Mouse (Mus musculus): ENCODE data around the gene Gnl2.

Gene Gnl2

DNA sequence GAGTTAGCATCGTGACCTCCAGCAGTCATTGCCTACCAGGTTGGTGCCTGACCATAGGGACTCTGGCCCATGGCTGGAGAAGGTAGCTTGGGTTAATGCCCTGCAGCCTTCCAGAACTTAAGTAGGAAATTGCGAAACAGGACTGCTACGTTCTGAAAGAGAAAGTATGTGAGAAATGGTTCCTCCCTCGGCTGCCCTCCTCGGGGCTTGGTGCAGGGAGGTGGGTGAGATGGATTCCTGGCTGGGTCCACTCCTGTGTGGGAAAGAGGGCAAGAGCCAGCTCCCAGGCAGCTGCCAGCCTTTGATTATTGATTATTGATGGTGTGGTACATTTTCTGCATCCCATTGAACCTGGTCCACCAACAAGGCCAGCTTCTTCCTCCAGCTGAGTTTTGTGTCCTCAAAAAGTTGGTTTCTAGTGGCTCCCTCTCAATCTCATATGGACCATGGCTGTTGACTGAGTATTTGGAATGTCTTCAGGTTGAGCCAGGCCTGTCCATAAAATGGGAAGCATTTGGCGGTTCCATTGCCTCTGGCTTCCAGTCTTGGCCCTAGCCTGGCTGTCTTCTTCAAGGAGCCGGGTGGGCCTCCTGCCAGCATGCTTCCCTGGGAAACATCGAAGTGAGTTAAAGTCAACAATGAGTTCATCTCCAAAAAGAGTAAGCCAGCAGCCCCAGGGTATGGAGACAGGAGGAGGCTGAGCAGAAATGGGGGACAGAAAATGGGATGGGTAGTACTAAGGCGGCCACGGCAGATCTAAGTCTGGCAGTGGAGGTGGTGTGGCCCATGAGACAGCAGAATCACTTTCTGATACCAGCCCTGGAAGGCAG is at the start of gene Gnl2:
Gnl2 (plus strand) TSS at position 780 of the 830 bp plus-strand sequence.
- in situ Hi-C loops (cut with MboI, MseI): no loop called here

DNA sequence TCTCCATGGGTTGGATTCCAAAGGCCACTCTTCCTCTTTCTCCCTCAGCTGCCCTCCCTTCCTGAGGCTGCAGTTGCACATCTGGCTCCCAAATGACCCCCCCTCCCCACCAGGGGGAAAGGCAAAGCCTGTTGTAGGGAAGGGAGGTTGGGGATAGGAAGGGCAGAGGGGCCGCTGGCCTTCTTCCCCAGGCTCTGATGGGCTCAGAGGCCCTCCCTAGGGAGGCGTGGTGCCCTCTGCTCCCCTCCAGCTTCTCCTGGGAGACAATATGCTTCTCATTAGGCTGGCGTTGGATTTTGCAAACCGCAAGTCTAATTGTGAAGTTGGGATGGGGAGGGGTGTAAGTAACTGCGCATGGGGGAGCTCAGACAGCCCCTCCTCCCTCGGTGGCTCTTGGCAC is 47.7 kb upstream of the Gnl2 start:
- in situ Hi-C loops (cut with MboI, MseI): no loop called here

DNA sequence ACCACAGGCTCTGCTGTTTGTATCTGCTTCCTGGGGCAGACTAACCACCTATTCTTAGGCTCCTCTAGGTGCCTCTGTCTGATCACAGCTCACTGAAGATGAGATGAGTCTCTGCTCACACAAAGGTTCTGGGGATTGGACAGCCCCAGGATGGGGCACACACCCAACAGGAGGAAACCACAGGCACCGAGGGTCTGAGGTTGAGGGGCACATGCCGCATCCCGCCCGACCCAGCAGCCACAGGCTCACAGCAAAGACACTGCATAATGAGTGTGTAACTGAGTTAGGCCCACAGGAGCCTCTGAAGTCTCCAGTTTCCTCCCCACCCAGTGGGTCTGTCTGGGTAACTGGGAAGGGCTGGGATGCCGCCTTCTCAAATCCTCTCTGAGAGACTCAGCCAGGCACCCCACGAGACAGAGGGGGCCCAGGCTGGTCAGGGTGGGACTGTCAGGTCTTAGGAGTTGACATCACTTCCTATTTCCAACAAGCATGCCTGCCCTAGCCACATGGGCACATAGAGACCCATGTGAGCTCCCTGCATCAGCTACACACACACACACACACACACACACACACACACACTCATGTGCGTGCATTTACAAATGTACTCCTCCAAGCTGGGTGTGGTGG is 47.1 kb upstream of the Gnl2 start:
- in situ Hi-C loops (cut with MboI, MseI): no loop called here

DNA sequence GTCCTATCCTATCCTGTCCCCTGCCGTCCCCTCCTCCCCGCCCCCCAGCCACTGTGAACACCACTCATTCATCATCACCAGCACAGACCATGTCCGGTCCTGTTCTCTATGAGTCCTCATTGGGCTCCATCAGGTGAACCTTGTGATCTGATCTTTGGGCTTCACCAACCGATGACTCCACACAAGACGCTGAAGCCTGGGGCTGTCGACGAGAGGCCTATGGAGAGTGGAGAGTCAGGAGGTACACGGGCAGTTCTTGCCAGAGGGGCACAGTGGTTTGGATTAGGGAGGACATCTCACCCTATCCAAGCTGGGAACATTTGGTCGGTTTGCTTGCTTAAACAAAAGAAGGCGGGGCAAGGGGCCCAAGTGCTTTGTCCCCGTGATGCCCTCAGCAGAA is 46.2 kb upstream of the Gnl2 start:
- in situ Hi-C loops (cut with MboI, MseI): loop anchor here (10.0 kb wide), 2 partner anchors 805 to 875 kb away; no protein-coding TSS in a partner anchor

DNA sequence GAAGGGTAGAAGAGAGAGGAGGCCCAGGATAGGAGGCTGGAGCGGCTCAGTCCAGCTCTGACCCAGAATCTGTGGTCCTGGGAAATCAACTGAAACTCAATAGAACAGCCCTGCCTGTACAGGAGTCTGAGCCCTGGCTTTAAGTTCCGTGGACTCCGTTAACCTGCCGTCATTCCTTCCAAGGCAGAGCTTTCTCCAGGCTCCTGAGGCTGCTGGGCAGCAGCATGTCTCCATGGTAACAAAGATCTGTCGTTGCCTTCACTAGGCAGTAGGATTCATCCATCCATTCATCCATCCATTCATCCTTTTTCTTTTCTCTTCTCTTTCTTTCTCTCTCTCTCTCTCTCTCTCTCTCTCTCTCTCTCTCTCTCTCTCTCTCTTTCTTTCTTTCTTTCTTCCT is 45.7 kb upstream of the Gnl2 start:
- in situ Hi-C loops (cut with MboI, MseI): loop anchor here (10.0 kb wide), 2 partner anchors 804 to 876 kb away; no protein-coding TSS in a partner anchor

DNA sequence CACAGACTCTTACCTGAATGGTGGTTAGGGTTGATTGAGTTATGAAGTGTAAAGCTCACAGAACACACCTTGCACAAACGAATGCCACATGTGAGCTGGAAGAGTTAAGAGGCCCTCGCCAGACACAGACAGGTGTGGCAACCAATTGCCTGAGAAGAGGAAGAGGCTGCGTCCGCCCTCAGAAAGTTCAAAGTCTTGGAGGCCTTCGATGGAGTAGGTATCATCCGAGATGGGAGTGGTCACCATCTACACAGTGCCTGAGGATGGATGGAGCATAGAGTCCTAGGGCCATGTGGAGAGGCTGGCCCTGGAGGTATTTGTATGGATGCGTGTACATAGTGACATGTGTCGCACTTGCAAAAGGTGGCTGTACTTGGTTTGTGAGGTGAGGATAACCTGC is 45.3 kb upstream of the Gnl2 start:
- in situ Hi-C loops (cut with MboI, MseI): loop anchor here (10.0 kb wide), 2 partner anchors 804 to 876 kb away; no protein-coding TSS in a partner anchor

DNA sequence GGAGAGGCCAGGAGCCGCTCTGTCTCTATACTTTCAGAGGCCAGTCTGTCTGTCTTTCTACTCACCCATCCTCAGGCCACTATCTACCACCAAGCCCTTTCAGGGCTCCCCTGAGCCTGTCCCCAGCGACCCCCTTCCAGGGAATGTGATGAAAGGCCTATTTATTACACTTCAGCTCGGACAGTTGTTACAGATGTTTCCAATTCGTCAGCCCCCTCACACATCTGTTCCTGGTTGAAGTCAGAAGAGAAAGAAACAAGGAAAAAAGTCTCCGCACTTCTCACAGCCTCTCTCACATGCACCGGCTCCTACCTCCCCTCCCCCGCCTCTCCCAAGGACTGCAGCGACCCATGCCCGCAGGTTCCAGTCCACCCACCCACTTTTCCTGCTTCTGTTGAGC is 44.1 kb upstream of the Gnl2 start:
- in situ Hi-C loops (cut with MboI, MseI): loop anchor here (10.0 kb wide), 2 partner anchors 802 to 878 kb away; no protein-coding TSS in a partner anchor

DNA sequence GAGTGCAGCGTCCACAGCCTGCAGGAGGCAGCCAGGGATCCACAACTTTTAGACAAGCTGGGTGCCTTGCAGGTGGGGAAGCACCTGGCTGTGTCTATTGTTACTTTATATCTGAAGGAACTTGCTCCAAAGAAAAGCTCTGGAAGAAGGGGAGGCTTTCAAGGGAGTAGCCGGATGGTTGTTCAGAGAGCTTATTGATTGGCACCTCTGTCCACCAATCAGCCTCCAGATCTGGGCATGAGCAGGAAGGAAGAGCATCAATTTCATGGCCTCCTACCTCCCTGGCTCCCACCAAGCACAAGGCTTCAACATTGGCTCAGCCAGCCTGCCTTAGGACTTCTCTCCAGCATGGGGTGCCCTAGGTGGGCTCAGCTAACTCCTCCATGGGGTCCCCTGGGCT is 43.1 kb upstream of the Gnl2 start:
- in situ Hi-C loops (cut with MboI, MseI): loop anchor here (10.0 kb wide), 2 partner anchors 802 to 878 kb away; no protein-coding TSS in a partner anchor

DNA sequence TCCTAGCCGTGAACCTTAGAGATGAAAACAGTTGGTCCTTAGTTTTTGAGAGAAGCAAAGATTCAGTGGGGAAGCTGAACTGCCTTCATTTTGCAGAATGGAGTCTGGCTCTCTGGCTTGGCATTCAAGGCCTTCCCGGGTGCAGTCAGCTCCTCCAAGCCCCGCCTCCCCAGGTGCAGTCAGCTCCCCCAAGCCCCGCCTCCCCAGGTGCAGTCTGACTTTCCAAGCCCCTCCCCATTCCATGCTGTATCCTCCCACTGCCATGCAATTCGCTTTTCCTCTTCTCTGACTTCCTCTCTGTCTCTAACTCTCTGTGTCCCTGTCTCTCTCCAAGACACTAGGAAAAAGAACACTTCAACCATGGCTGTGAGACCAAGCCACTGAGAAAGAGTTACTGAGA is 38.2 kb upstream of the Gnl2 start:
- in situ Hi-C loops (cut with MboI, MseI): loop anchor here (10.0 kb wide), 2 partner anchors 797 to 883 kb away; no protein-coding TSS in a partner anchor

DNA sequence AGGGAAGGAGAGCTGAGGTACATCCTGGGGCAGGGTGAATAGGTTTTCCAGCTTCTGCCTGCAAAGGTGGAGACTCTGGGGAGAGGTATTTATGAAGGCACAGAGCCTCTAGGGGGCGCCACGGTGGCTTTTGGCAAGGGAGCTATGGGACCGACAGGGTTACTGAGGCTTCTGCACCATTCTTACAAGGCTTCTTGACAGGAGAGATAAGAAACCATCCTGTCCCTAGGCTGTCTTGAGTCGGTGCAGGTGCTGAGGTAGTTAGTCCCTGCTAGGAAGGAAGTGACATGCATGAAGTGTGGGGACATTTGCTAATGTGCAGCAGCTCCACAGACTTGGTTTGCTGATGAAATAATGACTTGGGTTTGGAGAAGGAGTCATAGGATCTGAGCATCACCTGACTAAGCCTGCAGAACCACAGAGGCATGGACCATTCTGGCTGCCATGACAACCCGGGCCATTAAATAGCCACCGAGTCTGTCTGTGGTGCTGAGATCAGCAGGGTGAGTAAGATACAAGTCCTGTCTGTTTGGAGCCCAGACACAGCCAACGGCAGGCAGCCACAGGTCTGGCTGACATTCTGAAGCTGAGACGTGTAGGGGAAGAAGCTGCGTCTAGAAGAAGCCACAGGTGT is 32.4 kb upstream of the Gnl2 start:
- in situ Hi-C loops (cut with MboI, MseI): no loop called here

DNA sequence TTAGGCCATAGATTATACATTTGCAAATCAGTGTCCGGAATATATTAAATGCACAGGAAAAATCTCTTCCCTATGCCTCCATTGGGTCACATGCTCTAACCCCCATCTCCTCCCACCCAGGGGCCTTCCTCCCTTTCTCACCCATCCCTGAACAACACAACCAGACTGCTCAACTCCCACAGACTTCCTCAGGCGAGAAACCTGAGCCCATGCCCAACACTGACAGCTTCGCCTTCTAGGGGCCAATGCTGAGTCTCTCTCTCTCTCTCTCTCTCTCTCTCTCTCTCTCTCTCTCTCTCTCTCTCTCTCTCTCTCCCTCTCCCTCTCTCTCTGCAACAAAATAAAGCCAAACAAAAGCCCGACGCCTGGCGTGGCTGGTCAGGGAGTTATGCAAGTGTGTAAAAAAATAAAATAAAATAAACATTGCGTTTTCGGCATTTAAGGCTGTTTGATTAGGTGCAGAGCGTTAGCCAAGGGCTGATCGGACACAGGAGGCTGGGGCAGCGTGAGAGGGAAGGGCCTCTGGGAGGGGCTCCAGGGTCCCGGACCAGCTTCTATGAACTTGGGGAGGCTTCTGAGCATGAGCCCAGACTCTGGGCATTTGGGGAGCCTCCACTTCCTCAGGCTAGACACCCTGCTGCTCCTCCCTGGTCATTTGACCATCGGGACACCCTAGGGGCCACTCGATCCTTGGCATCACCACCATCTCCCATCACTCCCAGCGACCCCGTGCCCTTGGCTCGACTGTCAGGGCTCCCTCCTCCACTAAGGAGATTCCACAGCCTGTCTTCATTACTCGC is 31.3 kb upstream of the Gnl2 start:
- in situ Hi-C loops (cut with MboI, MseI): no loop called here

DNA sequence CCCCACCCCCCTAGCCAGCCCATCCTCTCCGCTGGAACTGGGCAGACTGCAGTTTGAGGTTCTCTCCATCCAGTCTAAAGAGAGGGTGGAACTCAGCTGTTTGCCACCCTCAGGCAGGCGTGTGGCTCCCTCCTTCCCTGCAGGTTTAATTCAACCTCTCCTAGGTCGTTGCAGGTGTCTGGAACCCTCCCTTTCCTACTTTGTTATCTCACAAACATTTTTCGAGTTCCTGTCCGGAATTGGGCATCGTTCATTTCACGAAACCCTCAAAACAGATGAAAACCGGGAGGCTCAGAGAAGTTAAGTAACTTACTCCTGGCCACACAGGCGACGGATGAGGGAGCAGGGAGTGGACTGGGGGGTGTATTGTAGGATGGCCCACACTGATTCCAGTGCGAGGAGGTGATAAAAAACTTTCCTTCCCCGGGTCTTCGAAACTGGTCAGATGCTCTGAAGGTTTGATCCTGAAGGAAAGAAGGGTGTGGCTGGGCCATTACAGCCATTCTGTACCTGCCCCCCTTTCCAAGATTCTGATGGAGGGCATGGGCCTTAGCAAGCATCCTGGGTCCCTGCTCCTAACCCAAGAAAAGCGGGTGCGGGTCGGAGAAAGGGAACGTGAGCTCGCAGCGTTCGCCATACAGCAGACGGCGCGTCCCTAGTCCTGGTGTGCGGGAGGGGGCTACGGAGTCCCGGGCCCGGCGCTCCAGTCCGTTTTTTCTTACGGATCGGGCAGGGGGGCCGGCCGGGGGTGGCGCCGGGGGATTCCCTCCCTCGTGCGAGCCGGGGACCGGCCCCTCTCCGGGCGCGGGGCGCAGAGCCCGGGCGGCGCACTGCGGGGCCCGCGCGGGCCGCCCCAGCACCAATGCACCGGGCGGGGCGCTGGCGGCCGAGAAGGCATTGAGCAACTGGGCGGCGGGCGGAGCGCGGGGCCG is 30.4 kb upstream of the Gnl2 start, which contains the start of gene Rspo1:
Rspo1 (plus strand) TSS at position 760 of the 932 bp plus-strand sequence.
- in situ Hi-C loops (cut with MboI, MseI): no loop called here

DNA sequence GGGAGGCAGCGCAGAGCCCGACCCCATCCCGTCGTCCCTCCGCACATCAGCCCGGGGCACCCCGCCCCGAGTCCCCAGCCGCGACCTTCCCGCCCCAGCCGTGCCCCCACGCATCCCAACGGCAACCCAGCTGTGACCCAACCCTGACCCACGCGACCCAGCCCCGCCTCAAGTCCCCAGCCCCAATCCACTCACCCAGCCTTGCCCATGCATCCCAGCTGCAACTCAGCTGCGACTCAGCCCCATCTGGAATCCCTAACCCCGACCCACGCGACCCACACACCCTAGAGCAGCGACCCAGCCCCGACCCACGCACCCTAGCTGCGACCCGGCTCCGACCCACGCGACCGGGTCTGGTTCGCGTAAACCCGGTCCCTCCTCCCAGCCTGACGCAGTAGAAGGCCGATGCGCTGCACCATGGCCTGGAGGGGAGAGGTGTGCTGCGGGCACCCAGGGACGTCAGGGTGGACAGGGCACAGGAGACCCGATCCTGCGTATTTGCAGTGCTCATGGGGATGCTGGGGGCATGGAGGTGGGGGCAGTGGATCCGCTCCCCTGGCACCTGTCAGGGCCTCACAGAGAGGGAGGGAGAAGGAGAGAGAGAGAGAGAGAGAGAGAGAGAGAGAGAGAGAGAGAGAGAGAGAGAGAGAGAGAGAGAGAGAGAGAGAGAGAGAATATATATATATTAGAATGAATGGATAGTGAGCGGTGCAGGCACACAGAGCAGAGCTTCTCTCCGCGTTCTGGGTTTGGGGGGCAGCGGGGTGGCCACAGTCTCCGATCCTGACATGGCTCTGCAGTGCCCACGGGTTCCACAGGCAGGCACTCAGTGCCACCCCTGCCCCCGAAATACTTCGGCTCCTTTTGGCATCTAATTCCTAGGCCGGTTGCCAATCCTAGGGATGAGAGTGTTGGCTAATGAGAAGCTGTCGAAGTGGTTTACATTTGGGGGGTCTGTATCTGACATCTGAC is 29.4 kb upstream of the Gnl2 start:
- in situ Hi-C loops (cut with MboI, MseI): no loop called here

DNA sequence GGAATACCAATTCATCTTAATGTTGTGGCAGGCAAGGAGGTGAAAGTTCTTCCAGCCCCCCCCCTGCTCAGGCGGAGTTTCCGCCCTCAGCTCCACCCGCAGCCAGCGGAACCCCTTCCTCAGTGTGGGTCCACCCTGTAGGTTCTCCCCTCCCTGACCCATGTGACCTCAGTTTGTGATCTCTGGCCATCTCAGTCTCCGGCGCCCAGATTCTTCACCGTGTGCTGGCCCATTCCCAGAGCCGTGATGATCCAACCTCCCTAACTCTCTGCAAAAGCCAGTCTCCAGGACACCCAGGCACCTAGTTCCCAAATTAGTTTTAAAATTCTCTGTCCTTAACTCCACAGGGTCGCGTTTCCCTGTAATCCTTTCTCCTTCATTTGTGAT is 28.7 kb upstream of the Gnl2 start:
- in situ Hi-C loops (cut with MboI, MseI): no loop called here

DNA sequence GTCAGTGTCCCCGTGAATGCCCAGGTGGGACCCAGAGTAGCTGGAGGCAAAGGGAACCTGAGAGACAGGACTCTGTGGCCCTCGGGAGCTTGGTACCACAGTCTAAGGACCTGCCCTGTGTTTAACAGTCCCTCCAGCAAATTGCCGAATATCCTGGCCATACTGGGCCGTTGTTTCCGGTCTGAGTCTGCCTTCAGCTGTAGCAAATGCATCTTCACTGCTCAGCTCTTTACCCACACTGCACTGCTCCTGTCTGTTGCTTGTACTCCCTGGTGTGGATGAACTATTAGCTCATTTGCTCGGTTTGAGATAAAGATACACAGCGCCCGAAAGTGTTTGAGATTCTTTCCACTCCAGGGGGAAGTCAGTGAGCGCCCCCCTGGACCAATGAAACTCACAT is 28.0 kb upstream of the Gnl2 start:
- in situ Hi-C loops (cut with MboI, MseI): no loop called here

DNA sequence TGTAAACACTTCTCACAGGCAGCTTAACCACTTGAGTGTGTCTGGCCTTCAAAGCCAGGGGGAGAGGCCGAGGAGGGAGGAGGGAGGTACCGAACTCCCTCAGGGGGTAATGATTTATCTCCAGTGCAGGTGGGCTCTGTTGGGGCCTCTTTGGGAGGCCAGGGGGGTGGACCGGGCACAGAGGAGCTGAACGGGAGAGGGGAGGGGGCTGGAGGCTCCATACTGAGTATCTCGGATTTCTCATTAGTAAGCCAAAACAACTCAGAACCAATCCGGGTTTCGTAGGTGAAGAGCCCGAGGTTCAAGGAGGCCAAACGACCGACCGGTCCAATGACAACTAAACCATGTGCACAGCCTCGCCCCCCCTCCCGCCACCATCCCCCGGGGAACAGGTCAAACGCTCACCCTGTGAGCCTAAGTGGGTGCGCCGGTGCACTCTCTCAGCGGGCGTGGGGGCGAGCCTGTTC is 26.6 kb upstream of the Gnl2 start:
- in situ Hi-C loops (cut with MboI, MseI): no loop called here

DNA sequence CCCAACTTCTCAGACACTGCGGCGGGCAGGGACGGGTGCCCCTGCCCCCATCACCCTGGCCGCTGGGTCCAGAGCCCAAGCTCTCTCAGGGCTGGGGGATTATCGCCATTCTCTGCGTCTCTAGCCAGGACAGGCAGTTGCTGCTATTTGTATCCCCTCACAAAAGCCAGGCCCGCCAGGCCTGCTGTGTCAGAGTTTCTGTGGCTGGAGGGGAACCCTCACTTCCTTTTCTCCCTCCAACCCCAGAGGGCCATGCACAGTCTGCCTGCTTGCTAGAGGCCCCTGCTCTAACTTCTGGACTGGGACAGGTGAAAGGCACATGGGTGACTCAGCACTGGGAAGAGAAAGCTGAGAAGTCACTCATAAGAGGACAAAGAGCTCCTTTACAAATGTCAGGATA is 26.1 kb upstream of the Gnl2 start:
- in situ Hi-C loops (cut with MboI, MseI): no loop called here

DNA sequence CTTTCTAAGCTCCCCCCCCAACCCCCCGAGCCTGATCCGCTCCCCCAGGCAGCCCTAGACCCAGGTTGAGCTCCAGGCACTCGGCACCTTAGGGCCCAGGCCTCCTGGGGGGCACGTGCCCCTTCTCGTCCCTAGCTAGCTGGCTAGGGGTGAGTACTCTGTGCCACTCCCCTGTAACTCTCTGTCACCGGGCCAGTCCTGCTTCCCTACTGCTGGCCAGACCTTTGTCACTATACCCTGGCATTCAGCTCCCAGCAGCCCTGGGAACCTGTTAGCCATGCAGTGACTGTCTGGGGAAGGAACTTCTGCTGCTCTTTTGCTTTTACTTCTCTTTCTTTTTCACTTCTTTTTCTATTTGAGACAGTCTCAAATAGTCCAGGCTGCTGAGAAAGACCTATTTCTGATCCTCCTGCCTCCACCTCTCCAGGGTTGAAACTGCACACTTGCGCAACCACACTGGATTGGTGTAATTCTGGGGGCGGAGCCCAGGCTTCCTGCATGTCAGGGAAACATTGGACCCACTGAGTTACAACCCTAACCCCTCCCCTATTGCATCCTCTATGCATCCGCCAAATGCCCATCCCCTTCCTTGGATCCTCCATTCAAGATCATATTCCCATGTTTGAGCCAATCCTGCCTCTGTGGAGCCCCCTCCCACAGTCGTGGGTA is 18.8 kb upstream of the Gnl2 start:
- in situ Hi-C loops (cut with MboI, MseI): no loop called here

All from T-helper 1 cell (primary cell).